Mouse (Mus musculus) heart, adult 10 weeks (tissue): ENCODE data around the gene Stc2. TPM values are rescaled to one million over a fixed set of nuclear protein-coding genes. Genes with fewer than 3 reads are reported as not detected.

Experiments used
- polyA plus RNA-seq: library from polyadenylated mRNA; stranded (reverse); fragments of 350-450 nt; fragmentation: Illumina TruSeq; extraction: RNeasy Lipid Tissue Mini Kit (QIAGEN cat#74804); gene quantifications from one replicate; pipeline ENCODE4 v1.2.3, GENCODE M21; 2014; ENCODE audit warnings: low read depth, low replicate concordance

The Stc2 gene
- polyA plus RNA-seq = 6.7 TPM

DNA sequence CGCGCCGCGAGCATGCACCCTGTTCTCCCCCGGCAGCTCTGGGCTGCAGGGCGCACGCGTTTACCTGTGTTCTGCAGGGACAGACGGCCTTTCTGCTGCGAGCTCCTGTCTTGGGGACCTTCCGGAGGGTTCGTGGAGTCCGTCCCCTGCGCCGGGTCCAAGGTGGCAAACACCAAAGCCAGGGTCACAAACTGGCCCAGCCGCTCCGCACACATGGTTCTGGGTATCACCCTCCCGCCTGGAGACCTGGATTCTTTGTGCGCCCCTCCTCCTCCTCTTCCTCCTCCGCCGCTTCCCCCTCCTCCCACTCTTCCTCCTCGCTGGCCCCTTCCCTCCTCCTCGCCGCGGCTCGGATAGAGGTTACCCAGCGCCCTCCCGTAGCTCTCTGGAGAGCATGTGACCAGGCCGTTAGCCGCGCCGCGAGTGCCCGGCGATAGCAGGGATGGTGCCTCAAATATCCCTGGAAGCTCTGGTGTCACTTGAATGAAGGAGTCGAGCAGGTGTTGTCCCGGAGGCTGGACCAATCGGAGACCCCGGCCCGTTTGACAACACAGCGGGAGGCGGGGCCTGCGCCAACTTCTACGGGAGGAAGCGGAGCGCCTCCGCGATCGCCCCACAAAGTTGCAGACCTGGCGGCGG lies at the start of gene Stc2:
TSS of gene Stc2 (minus strand) at position 427 of the 639 bp plus-strand sequence.

Other genes starting within 250 kb of the Stc2 start
- not detected for gene Gm17332, start 187.6 kb downstream of the Stc2 start, polyA plus RNA-seq